Mouse (Mus musculus): ENCODE measurements around the gene Ccdc110. TPM values are rescaled to one million over a fixed set of nuclear protein-coding genes. Genes with fewer than 3 reads are reported as not detected.

Ccdc110 gene
- total and polyA plus RNA-seq, 3 experiments = not detected

DNA sequence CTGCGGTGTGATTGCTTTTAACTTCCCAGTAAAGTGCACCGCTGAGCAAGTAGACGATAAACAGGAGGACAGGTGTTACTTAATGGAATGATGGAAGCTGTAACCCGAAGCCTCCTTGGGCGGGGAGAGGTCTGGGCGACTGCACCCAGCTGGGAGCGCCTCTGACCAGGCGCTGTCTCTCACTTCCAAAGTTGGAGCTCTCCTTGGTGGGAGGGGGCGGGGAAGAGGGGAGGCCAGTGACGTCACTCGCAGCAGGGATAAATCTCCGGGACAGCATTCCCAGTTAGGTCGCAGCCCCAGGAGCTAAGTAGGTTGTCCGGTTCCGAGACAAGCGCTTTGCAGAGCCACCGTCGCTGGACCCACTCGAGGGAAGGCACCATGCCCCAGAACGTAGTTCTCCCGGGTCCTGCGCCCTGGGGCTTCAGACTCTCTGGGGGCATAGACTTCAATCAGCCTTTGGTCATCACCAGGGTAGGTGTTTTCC is 49.2 kb upstream of the Ccdc110 start, which contains the start of gene Pdlim3:
Gene Pdlim3 (plus strand): TSS at position 260 of the 484 bp plus-strand sequence.
- DNase-seq (ENCODE audit: low read depth, low spot score) = no peak
- H3K4me1 ChIP-seq (ENCODE audit: control insufficient read depth in 1 of 2, insufficient read depth in 2 of 2, low read length in 2 of 2) = no peaks in the 10 kb centered on the region
- no peaks in the 10 kb centered on the region for H3K36me3 ChIP-seq (ENCODE audit: control insufficient read depth in 1 of 2, insufficient read depth in 2 of 2, low read length in 2 of 2)
- no peak within 1 kb of the TSS for H3K9ac ChIP-seq (ENCODE audit: control insufficient read depth, low read depth, low read length, poor library complexity, severe bottlenecking)
- no peak within 1 kb of the TSS for H3K27ac ChIP-seq (ENCODE audit: control insufficient read depth, low read depth, low read length)
- no peak within 1 kb of the TSS for H3K4me3 ChIP-seq (ENCODE audit: control insufficient read depth in 1 of 2, insufficient read depth in 1 of 2, low read depth in 2 of 2, low read length in 2 of 2)
- H3K79me2 ChIP-seq (ENCODE audit: control insufficient read depth, insufficient read depth, low read length, poor library complexity) = no peaks in the 10 kb centered on the region
- TF ChIP-seq MAX (IDR thresholded peaks at IDR 0.05; ENCODE audit: low read length) (no peak), POLR2AphosphoS2 (IDR thresholded peaks at IDR 0.05; ENCODE audit: low read length) (no peak), POLR2A (IDR thresholded peaks at IDR 0.05; ENCODE audit: control insufficient read depth in 1 of 2, insufficient read depth in 1 of 2, low read depth in 1 of 2, low read length in 2 of 2, poor library complexity in 1 of 2) (no peak), RAD21 (IDR thresholded peaks at IDR 0.05; ENCODE audit: low read depth, low read length) (no peak), USF1 (IDR thresholded peaks at IDR 0.05; ENCODE audit: low read depth, low read length) (no peak), MAFK (IDR thresholded peaks at IDR 0.05; ENCODE audit: borderline replicate concordance, low read depth, low read length) (no peak), MEF2A (IDR thresholded peaks at IDR 0.05; ENCODE audit: extremely low read depth, insufficient replicate concordance, low read depth, low read length, poor library complexity, severe bottlenecking) (no peak), JUND (IDR thresholded peaks at IDR 0.05; ENCODE audit: low read depth, low read length) (no peak)
- peaks cover 0 to 1% of the 10 kb centered on the region in 2 experiments; a peak in 1 of 4 replicates for H3K27me3 ChIP-seq (ENCODE audit: control insufficient read depth in 1 of 2, insufficient read depth in 2 of 2, low read length in 2 of 2)
- no peaks in the 10 kb centered on the region for H3K9me3 ChIP-seq (replicated peaks; ENCODE audit: insufficient read depth, low read length)

DNA sequence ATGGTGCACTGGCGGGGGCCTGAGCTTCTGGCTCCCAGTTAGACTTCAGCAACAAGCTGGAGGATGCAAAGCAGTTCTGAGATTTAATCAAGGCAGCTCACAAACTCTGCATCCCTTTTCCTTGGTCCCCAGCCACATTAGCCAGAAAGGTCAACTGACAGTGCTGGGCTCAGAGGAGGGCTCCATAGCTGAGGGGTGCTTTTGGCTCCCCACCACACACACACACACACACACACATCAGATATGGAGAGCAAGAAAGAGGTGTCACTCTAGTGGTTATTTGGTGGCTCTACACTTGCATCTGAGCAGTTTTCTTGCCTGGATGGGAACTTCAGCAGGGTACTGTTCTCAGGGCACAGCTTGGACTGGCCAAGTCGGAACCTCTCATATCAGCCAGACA is 48.6 kb upstream of the Ccdc110 start:
- no peak for DNase-seq (ENCODE audit: low read depth, low spot score)
- TF ChIP-seq JUND (IDR thresholded peaks at IDR 0.05; ENCODE audit: low read depth, low read length) = no peak
- TF ChIP-seq MXI1 (IDR thresholded peaks at IDR 0.05; ENCODE audit: low read depth, low read length) = no peak
- TF ChIP-seq ELF1 (IDR thresholded peaks at IDR 0.05; ENCODE audit: low read depth, low read length) = no peak
- TF ChIP-seq CTCF (IDR thresholded peaks at IDR 0.05 in 2 of 3, conservative IDR thresholded peaks at IDR 0.05 in 1 of 3; ENCODE audit: control insufficient read depth in 1 of 3, insufficient read depth in 1 of 3, low read depth in 2 of 3, low read length in 3 of 3, poor library complexity in 1 of 3, severe bottlenecking in 1 of 3) = no peak
- TF ChIP-seq TCF12 (IDR thresholded peaks at IDR 0.05; ENCODE audit: low read depth, low read length) = no peak
- no peak for TF ChIP-seq ZC3H11A (IDR thresholded peaks at IDR 0.05; ENCODE audit: low read depth, low read length)
- TF ChIP-seq SIN3A (IDR thresholded peaks at IDR 0.05; ENCODE audit: low read length) = no peak
- TF ChIP-seq KAT2A (conservative IDR thresholded peaks at IDR 0.05; ENCODE audit: low read depth, low read length) = no peak
- no peak for TF ChIP-seq BHLHE40 (IDR thresholded peaks at IDR 0.05; ENCODE audit: borderline replicate concordance, low read depth, low read length)
- TF ChIP-seq SMC3 (IDR thresholded peaks at IDR 0.05; ENCODE audit: low read depth, low read length) = no peak
- no peak for TF ChIP-seq USF1 (IDR thresholded peaks at IDR 0.05; ENCODE audit: low read depth, low read length)

More for the DNA sequence above, 48.6 kb upstream of the Ccdc110 start:
- Histone ChIP-seq H3K9ac (ENCODE audit: control insufficient read depth, low read depth, low read length, poor library complexity, severe bottlenecking) (no peak overlapping the region), H3K27ac (ENCODE audit: control insufficient read depth, low read depth, low read length) (no peak overlapping the region), H3K9me3 (replicated peaks; ENCODE audit: insufficient read depth, low read length) (no peaks in the 10 kb centered on the region), H3K36me3 (ENCODE audit: control insufficient read depth in 1 of 2, insufficient read depth in 2 of 2, low read length in 2 of 2) (no peaks in the 10 kb centered on the region), H3K79me2 (ENCODE audit: control insufficient read depth, insufficient read depth, low read length, poor library complexity) (no peaks in the 10 kb centered on the region), H3K4me3 (ENCODE audit: control insufficient read depth in 1 of 2, insufficient read depth in 1 of 2, low read depth in 2 of 2, low read length in 2 of 2) (no peak overlapping the region), H3K27me3 (ENCODE audit: control insufficient read depth in 1 of 2, insufficient read depth in 2 of 2, low read length in 2 of 2) (peaks cover 0 to 1% of the 10 kb centered on the region in 2 experiments; a peak in 1 of 4 replicates), H3K4me1 (ENCODE audit: control insufficient read depth in 1 of 2, insufficient read depth in 2 of 2, low read length in 2 of 2) (no peaks in the 10 kb centered on the region)
